Mouse (Mus musculus): ENCODE data around the gene Eif4ebp2. TPM values are rescaled to one million over a fixed set of nuclear protein-coding genes. Genes with fewer than 3 reads are reported as not detected.

The Eif4ebp2 gene
- polyA plus RNA-seq, 1 experiment: 44.4 TPM

- TF ChIP-seq MYOD1 (IDR thresholded peaks at IDR 0.05; ENCODE audit: control insufficient read depth in 1 of 3, insufficient read length in 2 of 3, low read depth in 2 of 3): no peak
- no peak for TF ChIP-seq TCF3 (IDR thresholded peaks at IDR 0.05; ENCODE audit: insufficient read length, low read depth)
- no peak for TF ChIP-seq POLR2AphosphoS2 (IDR thresholded peaks at IDR 0.05; ENCODE audit: insufficient read length, low read depth)
- TF ChIP-seq TCF12 (IDR thresholded peaks at IDR 0.05; ENCODE audit: insufficient read depth, poor library complexity, severe bottlenecking): no peak
- no peak for TF ChIP-seq E2F4 (IDR thresholded peaks at IDR 0.05; ENCODE audit: insufficient read depth)
- no peak for TF ChIP-seq SRF (IDR thresholded peaks at IDR 0.05; ENCODE audit: control insufficient read depth, insufficient read length, low read depth)
- TF ChIP-seq CEBPB (IDR thresholded peaks at IDR 0.05; ENCODE audit: insufficient read depth, poor library complexity, severe bottlenecking): no peak
- TF ChIP-seq USF1 (IDR thresholded peaks at IDR 0.05; ENCODE audit: low read depth): no peak
- Histone ChIP-seq H3ac (ENCODE audit: control insufficient read depth, insufficient read length) (no peak overlapping the region), H3K4me2 (ENCODE audit: low read depth) (no peak overlapping the region), H3K27me3 (ENCODE audit: control insufficient read depth, insufficient read depth, insufficient read length) (peaks cover 26% of the 10 kb centered on the region), H3K79me2 (ENCODE audit: control insufficient read depth, insufficient read depth) (no peaks in the 10 kb centered on the region), H3K4me3 (no peak overlapping the region), H3K36me3 (ENCODE audit: control insufficient read depth, insufficient read depth) (no peaks in the 10 kb centered on the region)
Observed at GRCm38 (mm10) chr10:61418131-61418900, 34.1 kb downstream of the Eif4ebp2 start.

- Histone ChIP-seq H3K27me3 (ENCODE audit: control insufficient read depth, insufficient read depth, insufficient read length) (peaks cover 26% of the 10 kb centered on the region), H3K79me2 (ENCODE audit: control insufficient read depth, insufficient read depth) (no peaks in the 10 kb centered on the region), H3K36me3 (ENCODE audit: control insufficient read depth, insufficient read depth) (no peaks in the 10 kb centered on the region), H3K4me2 (ENCODE audit: low read depth) (no peak within 1 kb of the TSS), H3K4me3 (no peak within 1 kb of the TSS), H3ac (ENCODE audit: control insufficient read depth, insufficient read length) (no peak within 1 kb of the TSS)
- TF ChIP-seq MYOG (IDR thresholded peaks at IDR 0.05; ENCODE audit: control insufficient read depth in 1 of 3, insufficient read depth in 1 of 3, insufficient read length in 2 of 3, low read depth in 2 of 3) (no peak), SRF (IDR thresholded peaks at IDR 0.05; ENCODE audit: control insufficient read depth, insufficient read length, low read depth) (no peak), POLR2A (IDR thresholded peaks at IDR 0.05; ENCODE audit: insufficient read length, low read depth) (no peak), REST (IDR thresholded peaks at IDR 0.05; ENCODE audit: insufficient read depth, insufficient read length) (no peak), TCF12 (IDR thresholded peaks at IDR 0.05; ENCODE audit: insufficient read depth, poor library complexity, severe bottlenecking) (no peak), E2F4 (IDR thresholded peaks at IDR 0.05; ENCODE audit: insufficient read depth) (no peak)
Observed at GRCm38 (mm10) chr10:61417672-61418071, 34.8 kb downstream of the Eif4ebp2 start, which contains the start of gene Nodal. Gene Nodal, plus strand, starts transcription at chr10:61417972.

DNA sequence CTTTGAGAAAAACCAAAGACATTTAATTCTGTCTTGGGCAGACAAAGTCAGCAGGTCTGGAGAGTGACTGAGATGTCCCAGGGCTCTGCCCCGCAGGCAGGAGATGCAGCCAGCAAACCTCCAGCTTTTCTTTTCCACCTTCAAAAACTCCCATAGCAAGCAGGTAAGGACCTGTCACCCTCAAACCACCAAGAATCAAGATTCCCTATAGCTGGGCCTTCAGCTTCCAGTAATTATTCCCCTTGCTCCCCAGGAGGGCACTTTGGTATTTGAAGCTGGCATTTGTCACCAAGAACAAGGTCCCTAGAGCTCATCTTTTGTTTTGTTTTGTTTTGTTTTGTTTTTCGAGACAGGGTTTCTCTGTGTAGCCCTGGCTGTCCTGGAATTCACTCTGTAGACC is 35.4 kb downstream of the Eif4ebp2 start:
- H3K27me3 ChIP-seq (ENCODE audit: control insufficient read depth, insufficient read depth, insufficient read length): peaks cover 26% of the 10 kb centered on the region
- no peak for TF ChIP-seq TCF3 (IDR thresholded peaks at IDR 0.05; ENCODE audit: insufficient read length, low read depth)
- no peak for TF ChIP-seq REST (IDR thresholded peaks at IDR 0.05; ENCODE audit: insufficient read depth, insufficient read length)
- no peak for TF ChIP-seq SRF (IDR thresholded peaks at IDR 0.05; ENCODE audit: control insufficient read depth, insufficient read length, low read depth)
- no peak for TF ChIP-seq POLR2A (IDR thresholded peaks at IDR 0.05; ENCODE audit: insufficient read length, low read depth)
- no peak for TF ChIP-seq MYOG (IDR thresholded peaks at IDR 0.05; ENCODE audit: control insufficient read depth in 1 of 3, insufficient read depth in 1 of 3, insufficient read length in 2 of 3, low read depth in 2 of 3)
- no peaks in the 10 kb centered on the region for H3K36me3 ChIP-seq (ENCODE audit: control insufficient read depth, insufficient read depth)
- no peak overlapping the region for H3K4me2 ChIP-seq (ENCODE audit: low read depth)
- no peak overlapping the region for H3ac ChIP-seq (ENCODE audit: control insufficient read depth, insufficient read length)
- no peak overlapping the region for H3K4me3 ChIP-seq
- H3K79me2 ChIP-seq (ENCODE audit: control insufficient read depth, insufficient read depth): no peaks in the 10 kb centered on the region

DNA sequence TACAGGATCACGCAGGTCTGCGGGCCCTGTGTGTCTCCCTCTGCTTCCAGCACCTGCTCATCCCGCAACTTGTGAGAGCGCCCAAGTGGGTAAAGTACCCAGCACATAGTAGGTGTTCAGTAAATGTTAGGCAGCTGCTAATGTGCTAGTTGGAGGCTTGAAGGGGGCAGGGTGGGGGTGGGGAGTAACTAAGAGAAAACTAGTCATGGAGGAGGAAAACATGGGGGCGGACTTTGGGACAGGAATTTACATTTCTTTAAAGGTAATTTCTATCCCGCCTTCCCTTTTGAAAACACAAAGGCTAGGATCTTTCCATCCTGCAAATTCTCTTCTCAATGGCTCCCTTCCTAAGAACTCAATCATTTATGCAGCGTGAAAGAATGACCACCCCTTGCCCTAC is 35.9 kb downstream of the Eif4ebp2 start:
- Histone ChIP-seq H3ac (ENCODE audit: control insufficient read depth, insufficient read length) (no peak overlapping the region), H3K79me2 (ENCODE audit: control insufficient read depth, insufficient read depth) (no peaks in the 10 kb centered on the region), H3K36me3 (ENCODE audit: control insufficient read depth, insufficient read depth) (no peaks in the 10 kb centered on the region), H3K27me3 (ENCODE audit: control insufficient read depth, insufficient read depth, insufficient read length) (peaks cover 26% of the 10 kb centered on the region), H3K4me3 (no peak overlapping the region), H3K4me2 (ENCODE audit: low read depth) (no peak overlapping the region)
- TF ChIP-seq MYOD1 (IDR thresholded peaks at IDR 0.05; ENCODE audit: control insufficient read depth in 1 of 3, insufficient read length in 2 of 3, low read depth in 2 of 3) (no peak), SRF (IDR thresholded peaks at IDR 0.05; ENCODE audit: control insufficient read depth, insufficient read length, low read depth) (no peak), POLR2AphosphoS2 (IDR thresholded peaks at IDR 0.05; ENCODE audit: insufficient read length, low read depth) (no peak), POLR2A (IDR thresholded peaks at IDR 0.05; ENCODE audit: insufficient read length, low read depth) (no peak), TCF3 (IDR thresholded peaks at IDR 0.05; ENCODE audit: insufficient read length, low read depth) (no peak), MYOG (IDR thresholded peaks at IDR 0.05; ENCODE audit: control insufficient read depth in 1 of 3, insufficient read depth in 1 of 3, insufficient read length in 2 of 3, low read depth in 2 of 3) (no peak), TCF12 (IDR thresholded peaks at IDR 0.05; ENCODE audit: insufficient read depth, poor library complexity, severe bottlenecking) (no peak), REST (IDR thresholded peaks at IDR 0.05; ENCODE audit: insufficient read depth, insufficient read length) (no peak), CEBPB (IDR thresholded peaks at IDR 0.05; ENCODE audit: insufficient read depth, poor library complexity, severe bottlenecking) (no peak), MAX (IDR thresholded peaks at IDR 0.05; ENCODE audit: low read depth) (no peak), USF1 (IDR thresholded peaks at IDR 0.05; ENCODE audit: low read depth) (no peak), E2F4 (IDR thresholded peaks at IDR 0.05; ENCODE audit: insufficient read depth) (no peak)

DNA sequence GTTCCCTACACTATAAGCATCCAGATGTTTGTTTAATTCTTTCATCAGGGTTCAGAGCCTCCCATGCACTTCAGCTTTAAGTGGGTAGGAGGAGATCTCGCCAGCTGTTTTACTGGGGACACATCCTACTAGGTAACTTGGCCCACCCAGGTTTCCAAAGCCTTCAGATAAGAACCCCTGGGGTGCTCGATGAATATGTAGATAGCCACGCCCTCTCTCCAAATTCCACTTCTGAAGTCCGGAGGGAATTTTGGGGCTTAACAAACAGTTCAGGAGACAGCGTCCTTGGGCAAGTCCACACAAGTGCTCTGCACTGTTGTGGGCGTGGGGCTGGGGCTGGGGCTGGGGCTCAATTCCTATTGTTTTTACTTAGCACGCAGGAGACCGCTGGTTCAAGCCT is 36.6 kb downstream of the Eif4ebp2 start:
- no peak for TF ChIP-seq MAX (IDR thresholded peaks at IDR 0.05; ENCODE audit: low read depth)
- TF ChIP-seq POLR2AphosphoS2 (IDR thresholded peaks at IDR 0.05; ENCODE audit: insufficient read length, low read depth): no peak
- TF ChIP-seq POLR2A (IDR thresholded peaks at IDR 0.05; ENCODE audit: insufficient read length, low read depth): no peak
- TF ChIP-seq MYOD1 (IDR thresholded peaks at IDR 0.05; ENCODE audit: control insufficient read depth in 1 of 3, insufficient read length in 2 of 3, low read depth in 2 of 3): no peak
- no peak for TF ChIP-seq REST (IDR thresholded peaks at IDR 0.05; ENCODE audit: insufficient read depth, insufficient read length)
- no peak for TF ChIP-seq TCF3 (IDR thresholded peaks at IDR 0.05; ENCODE audit: insufficient read length, low read depth)
- no peak for TF ChIP-seq CEBPB (IDR thresholded peaks at IDR 0.05; ENCODE audit: insufficient read depth, poor library complexity, severe bottlenecking)
- TF ChIP-seq USF1 (IDR thresholded peaks at IDR 0.05; ENCODE audit: low read depth): no peak
- no peak for TF ChIP-seq TCF12 (IDR thresholded peaks at IDR 0.05; ENCODE audit: insufficient read depth, poor library complexity, severe bottlenecking)
- H3K4me3 ChIP-seq: no peak overlapping the region
- peaks cover 26% of the 10 kb centered on the region for H3K27me3 ChIP-seq (ENCODE audit: control insufficient read depth, insufficient read depth, insufficient read length)
- no peaks in the 10 kb centered on the region for H3K79me2 ChIP-seq (ENCODE audit: control insufficient read depth, insufficient read depth)
- H3K4me2 ChIP-seq (ENCODE audit: low read depth): no peak overlapping the region
- no peak overlapping the region for H3ac ChIP-seq (ENCODE audit: control insufficient read depth, insufficient read length)
- H3K36me3 ChIP-seq (ENCODE audit: control insufficient read depth, insufficient read depth): no peaks in the 10 kb centered on the region
